Mouse (Mus musculus) B cell, adult 2 months (primary cell): ENCODE results near the gene Pigk.

ENCODE experiments used
- DNase-seq, 2 experiments: peaks; one replicate each; pipeline ENCODE4 v3.0.0; 2022

Gene Pigk

GRCm38 (mm10) chr3:152733011-152733410 lies 19.1 kb downstream of the Pigk start:
- no peak for DNase-seq

GRCm38 (mm10) chr3:152733513-152733912 lies 19.6 kb downstream of the Pigk start:
- DNase-seq: no peak

- DNase-seq: no peak
Measured at GRCm38 (mm10) chr3:152734100-152734499, 20.2 kb downstream of the Pigk start.

- DNase-seq: no peak
Measured at GRCm38 (mm10) chr3:152735601-152736250, 21.8 kb downstream of the Pigk start.

- DNase-seq: no peak
Measured at GRCm38 (mm10) chr3:152744301-152744700, 30.4 kb downstream of the Pigk start.

- DNase-seq: no peak
Measured at GRCm38 (mm10) chr3:152745611-152746010, 31.7 kb downstream of the Pigk start.

- peak; percentile 33 to 41 for DNase-seq
Measured at GRCm38 (mm10) chr3:152749461-152749871, 35.6 kb downstream of the Pigk start.

- DNase-seq: no peak
Measured at GRCm38 (mm10) chr3:152749881-152750280, 36.0 kb downstream of the Pigk start.

GRCm38 (mm10) chr3:152752911-152753310 lies 39.0 kb downstream of the Pigk start:
- no peak for DNase-seq

- no peak for DNase-seq
Measured at GRCm38 (mm10) chr3:152753345-152753744, 39.4 kb downstream of the Pigk start.

GRCm38 (mm10) chr3:152753920-152754764 lies 40.2 kb downstream of the Pigk start:
- DNase-seq: no peak

GRCm38 (mm10) chr3:152755515-152755914 lies 41.6 kb downstream of the Pigk start:
- no peak for DNase-seq

- no peak for DNase-seq
Measured at GRCm38 (mm10) chr3:152756896-152757295, 43.0 kb downstream of the Pigk start.

- no peak for DNase-seq
Measured at GRCm38 (mm10) chr3:152757464-152758393, 43.8 kb downstream of the Pigk start.

GRCm38 (mm10) chr3:152758500-152759032 lies 44.7 kb downstream of the Pigk start:
- DNase-seq: no peak

GRCm38 (mm10) chr3:152761116-152761515 lies 47.2 kb downstream of the Pigk start:
- peak; percentile 47 to 54 for DNase-seq

GRCm38 (mm10) chr3:152761661-152762060 lies 47.8 kb downstream of the Pigk start:
- DNase-seq: peak; percentile 2 to 5

- no peak for DNase-seq
Measured at GRCm38 (mm10) chr3:152762302-152762701, 48.4 kb downstream of the Pigk start.

- peak; percentile 41 to 44 for DNase-seq
Measured at GRCm38 (mm10) chr3:152763139-152763882, 49.4 kb downstream of the Pigk start.

- DNase-seq: no peak
Measured at GRCm38 (mm10) chr3:152764516-152765312, 50.8 kb downstream of the Pigk start.

- DNase-seq: no peak
Measured at GRCm38 (mm10) chr3:152767485-152767884, 53.6 kb downstream of the Pigk start.
